Mouse (Mus musculus) brain, embryonic 14.5 days (tissue): ENCODE results near the gene Grm4.
A peak's percentile ranks its signal among the peaks of the same experiment; 100 is the strongest.

Experiments
- CTCF ChIP-seq: fragments of 200-500 bp; IDR thresholded peaks from 2 replicates; pipeline ENCODE4 v1.5.1; 2012; ENCODE audit warnings: inconsistent platforms, mild to moderate bottlenecking, moderate library complexity, borderline replicate concordance; ENCODE audit not compliant: insufficient read depth, insufficient read length; ENCODE audit errors: extremely low read depth
- POLR2A ChIP-seq: fragments of 200-500 bp; IDR thresholded peaks from 2 replicates; pipeline ENCODE4 v1.6.1; 2012; ENCODE audit warnings: mild to moderate bottlenecking, inconsistent platforms, borderline replicate concordance; ENCODE audit not compliant: poor library complexity, insufficient read depth, insufficient read length, severe bottlenecking; ENCODE audit errors: extremely low read depth

DNA sequence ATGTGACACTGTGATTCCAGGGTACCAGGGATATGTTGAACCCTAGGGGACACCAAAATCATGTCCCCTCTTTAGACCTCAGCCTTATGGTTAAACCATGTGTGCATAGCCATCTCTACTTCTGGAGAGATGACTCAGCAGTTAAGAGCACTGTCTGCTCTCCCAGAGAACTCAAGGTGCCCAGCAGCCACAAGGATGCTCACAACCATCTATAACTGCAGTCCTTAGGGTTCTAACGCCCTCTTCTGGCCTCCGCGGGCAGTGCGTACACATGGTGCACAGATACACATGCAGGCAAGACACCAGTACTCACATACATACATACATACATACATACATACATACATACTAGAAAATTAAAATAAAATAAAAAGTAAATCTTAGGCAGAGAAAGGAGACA, 127.8 kb downstream of the Grm4 start:
- TF ChIP-seq CTCF (peak; percentile 18; the same call in 1 of the 2 replicates), POLR2A (no peak)
